Mouse (Mus musculus): ENCODE measurements around the gene D3Ertd254e. TPM values are rescaled to one million over a fixed set of nuclear protein-coding genes. Genes with fewer than 3 reads are reported as not detected.

The D3Ertd254e gene
- polyA plus RNA-seq, 2 experiments, result 4.4 to 10.0 TPM

GRCm38 (mm10) chr3:36170670-36171210 is 19.9 kb downstream of the D3Ertd254e start:
- Histone ChIP-seq H3K9ac (ENCODE audit: low read depth, low read length, severe bottlenecking) (no peak overlapping the region), H3K27me3 (ENCODE audit: control insufficient read depth, insufficient read depth, low read length) (no peaks in the 10 kb centered on the region), H3K4me2 (replicated peaks; ENCODE audit: low read depth, low read length, severe bottlenecking) (no peak overlapping the region), H3K4me3 (replicated peaks; ENCODE audit: low read length) (no peak overlapping the region), H3K9me3 (ENCODE audit: control insufficient read depth, low read length) (peaks cover 3% of the 10 kb centered on the region; the same call in 1 of the 2 replicates), H3K36me3 (ENCODE audit: control insufficient read depth, insufficient read depth, low read length) (peaks cover 25% of the 10 kb centered on the region), H3K27ac (replicated peaks; ENCODE audit: low read depth, low read length) (no peak overlapping the region), H3K4me1 (ENCODE audit: control insufficient read depth, insufficient read depth, low read length) (no peaks in the 10 kb centered on the region)
- ATAC-seq (ENCODE audit: low FRiP score, low read depth), result no peak
- no peak for DNase-seq (ENCODE audit: low spot score)
- WGBS, result 100% methylated on average over 1 of the region's 1 CpGs
- no peak for TF ChIP-seq POLR2A (IDR thresholded peaks at IDR 0.05; ENCODE audit: borderline replicate concordance, extremely low read depth, insufficient read depth, insufficient read length)

GRCm38 (mm10) chr3:36171348-36171747 is 20.5 kb downstream of the D3Ertd254e start:
- H3K4me1 ChIP-seq (ENCODE audit: control insufficient read depth, insufficient read depth, low read length), result no peaks in the 10 kb centered on the region
- no peak overlapping the region for H3K9ac ChIP-seq (ENCODE audit: low read depth, low read length, severe bottlenecking)
- no peak for TF ChIP-seq POLR2A (IDR thresholded peaks at IDR 0.05; ENCODE audit: borderline replicate concordance, extremely low read depth, insufficient read depth, insufficient read length)
- H3K27me3 ChIP-seq (ENCODE audit: control insufficient read depth, insufficient read depth, low read length), result no peaks in the 10 kb centered on the region
- no peak for ATAC-seq (ENCODE audit: low FRiP score, low read depth)
- no peak overlapping the region for H3K4me2 ChIP-seq (replicated peaks; ENCODE audit: low read depth, low read length, severe bottlenecking)
- 95% methylated on average over 1 of the region's 1 CpGs for WGBS
- peaks cover 19% of the 10 kb centered on the region for H3K36me3 ChIP-seq (ENCODE audit: control insufficient read depth, insufficient read depth, low read length)
- no peak overlapping the region for H3K27ac ChIP-seq (replicated peaks; ENCODE audit: low read depth, low read length)
- no peak overlapping the region for H3K4me3 ChIP-seq (replicated peaks; ENCODE audit: low read length)
- DNase-seq (ENCODE audit: low spot score), result no peak
- H3K9me3 ChIP-seq (ENCODE audit: control insufficient read depth, low read length), result no peaks in the 10 kb centered on the region

DNA sequence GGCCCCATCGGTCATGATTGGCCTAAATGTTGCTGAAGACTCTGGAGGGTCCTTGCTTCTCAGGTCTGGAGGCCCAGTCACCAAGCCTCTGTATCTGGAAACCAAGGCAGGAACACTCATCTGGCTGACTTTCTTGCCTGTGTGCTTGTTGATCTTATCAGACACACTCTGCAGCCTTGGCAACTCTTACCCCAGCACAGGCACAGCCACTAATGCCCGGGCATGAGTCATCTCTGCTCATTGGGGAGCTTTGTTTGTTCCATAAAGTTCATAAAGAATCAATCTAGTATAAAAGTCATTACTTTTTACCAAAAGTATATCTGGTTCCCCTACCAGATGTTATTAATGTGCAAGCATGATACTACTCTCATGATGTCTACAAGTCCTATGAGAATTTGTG is 22.9 kb downstream of the D3Ertd254e start:
- no peak for TF ChIP-seq POLR2A (IDR thresholded peaks at IDR 0.05; ENCODE audit: borderline replicate concordance, extremely low read depth, insufficient read depth, insufficient read length)

GRCm38 (mm10) chr3:36181519-36181918 is 30.7 kb downstream of the D3Ertd254e start:
- Histone ChIP-seq H3K4me3 (replicated peaks; ENCODE audit: low read length) (no peak overlapping the region), H3K27ac (replicated peaks; ENCODE audit: low read depth, low read length) (no peak overlapping the region), H3K36me3 (ENCODE audit: control insufficient read depth, insufficient read depth, low read length) (no peaks in the 10 kb centered on the region), H3K9me3 (ENCODE audit: control insufficient read depth, low read length) (no peaks in the 10 kb centered on the region), H3K9ac (ENCODE audit: low read depth, low read length, severe bottlenecking) (no peak overlapping the region), H3K4me1 (ENCODE audit: control insufficient read depth, insufficient read depth, low read length) (no peaks in the 10 kb centered on the region), H3K4me2 (replicated peaks; ENCODE audit: low read depth, low read length, severe bottlenecking) (no peak overlapping the region), H3K27me3 (ENCODE audit: control insufficient read depth, insufficient read depth, low read length) (no peaks in the 10 kb centered on the region)
- ATAC-seq (ENCODE audit: low FRiP score, low read depth) (no peak), DNase-seq (ENCODE audit: low spot score) (peak; percentile 74)
- 6% methylated on average over 4 of the region's 4 CpGs for WGBS
- no peak for TF ChIP-seq POLR2A (IDR thresholded peaks at IDR 0.05; ENCODE audit: borderline replicate concordance, extremely low read depth, insufficient read depth, insufficient read length)

More for the DNA sequence above, 22.9 kb downstream of the D3Ertd254e start:
- Histone ChIP-seq H3K4me1 (ENCODE audit: control insufficient read depth, insufficient read depth, low read length) (no peaks in the 10 kb centered on the region), H3K9me3 (ENCODE audit: control insufficient read depth, low read length) (no peaks in the 10 kb centered on the region), H3K36me3 (ENCODE audit: control insufficient read depth, insufficient read depth, low read length) (peaks cover 2% of the 10 kb centered on the region; the same call in 1 of the 2 replicates), H3K9ac (ENCODE audit: low read depth, low read length, severe bottlenecking) (no peak overlapping the region), H3K4me2 (replicated peaks; ENCODE audit: low read depth, low read length, severe bottlenecking) (no peak overlapping the region), H3K27ac (replicated peaks; ENCODE audit: low read depth, low read length) (no peak overlapping the region), H3K27me3 (ENCODE audit: control insufficient read depth, insufficient read depth, low read length) (no peaks in the 10 kb centered on the region), H3K4me3 (replicated peaks; ENCODE audit: low read length) (no peak overlapping the region)
- no peak for DNase-seq (ENCODE audit: low spot score)
- WGBS, result 81% methylated on average over 2 of the region's 2 CpGs
- no peak for ATAC-seq (ENCODE audit: low FRiP score, low read depth)

GRCm38 (mm10) chr3:36186510-36186909 is 35.7 kb downstream of the D3Ertd254e start:
- DNase-seq (ENCODE audit: low spot score), result no peak
- H3K27ac ChIP-seq (replicated peaks; ENCODE audit: low read depth, low read length), result no peak overlapping the region
- no peaks in the 10 kb centered on the region for H3K36me3 ChIP-seq (ENCODE audit: control insufficient read depth, insufficient read depth, low read length)
- no peak for TF ChIP-seq POLR2A (IDR thresholded peaks at IDR 0.05; ENCODE audit: borderline replicate concordance, extremely low read depth, insufficient read depth, insufficient read length)
- H3K4me3 ChIP-seq (replicated peaks; ENCODE audit: low read length), result no peak overlapping the region
- H3K9ac ChIP-seq (ENCODE audit: low read depth, low read length, severe bottlenecking), result no peak overlapping the region
- H3K4me2 ChIP-seq (replicated peaks; ENCODE audit: low read depth, low read length, severe bottlenecking), result no peak overlapping the region
- H3K4me1 ChIP-seq (ENCODE audit: control insufficient read depth, insufficient read depth, low read length), result no peaks in the 10 kb centered on the region
- no peaks in the 10 kb centered on the region for H3K27me3 ChIP-seq (ENCODE audit: control insufficient read depth, insufficient read depth, low read length)
- WGBS, result 79% methylated on average over 4 of the region's 4 CpGs
- no peak for ATAC-seq (ENCODE audit: low FRiP score, low read depth)
- H3K9me3 ChIP-seq (ENCODE audit: control insufficient read depth, low read length), result no peaks in the 10 kb centered on the region
